Mouse (Mus musculus) ES-Bruce4 (cell line): Measurements from ENCODE around the gene Hnrnph3. TPM values are rescaled to one million over a fixed set of nuclear protein-coding genes. Genes with fewer than 3 reads are reported as not detected.

Experiments
- H3K27ac ChIP-seq: 2 replicates; pipeline ENCODE4 v1.5.1; 2012; ENCODE audit warnings: low read length, inconsistent platforms; ENCODE audit not compliant: insufficient read depth
- H3K27me3 ChIP-seq: 2 replicates; pipeline ENCODE4 v1.6.1; 2012; ENCODE audit warnings: mild to moderate bottlenecking, low read length, inconsistent platforms; ENCODE audit not compliant: control insufficient read depth, poor library complexity, insufficient read depth, severe bottlenecking
- H3K36me3 ChIP-seq: 2 replicates; pipeline ENCODE4 v1.6.1; 2012; ENCODE audit warnings: inconsistent platforms, mild to moderate bottlenecking, low read length, moderate library complexity; ENCODE audit not compliant: control insufficient read depth, poor library complexity, insufficient read depth, severe bottlenecking
- H3K4me1 ChIP-seq: one replicate; pipeline ENCODE4 v1.8.1; 2011; ENCODE audit warnings: low read length; ENCODE audit not compliant: control insufficient read depth, insufficient read depth
- H3K4me3 ChIP-seq: 2 replicates; pipeline ENCODE4 v1.5.1; 2011; ENCODE audit warnings: low read depth, mild to moderate bottlenecking, low read length
- H3K9ac ChIP-seq: 2 replicates; pipeline ENCODE4 v1.6.1; 2012; ENCODE audit warnings: low read depth, mild to moderate bottlenecking, inconsistent platforms; ENCODE audit not compliant: poor library complexity, severe bottlenecking
- H3K9me3 ChIP-seq: replicated peaks from 2 replicates; pipeline ENCODE4 v1.6.1; 2012; ENCODE audit warnings: mild to moderate bottlenecking, low read length, inconsistent platforms; ENCODE audit not compliant: control insufficient read depth, poor library complexity, insufficient read depth, severe bottlenecking
- CTCF ChIP-seq: IDR thresholded peaks from one replicate; pipeline ENCODE4 v1.8.1; 2011; ENCODE audit warnings: low read depth, low read length
- EP300 ChIP-seq: IDR thresholded peaks from 2 replicates; pipeline ENCODE4 v1.6.1; 2011; ENCODE audit warnings: low read depth, low read length; ENCODE audit not compliant: insufficient read depth
- POLR2A ChIP-seq: IDR thresholded peaks from one replicate; pipeline ENCODE4 v1.8.1; 2011; ENCODE audit warnings: low read length; ENCODE audit not compliant: insufficient read depth
- polyA plus RNA-seq: library from polyadenylated mRNA; stranded (reverse); fragments of >200 nt; gene quantifications from 2 replicates; pipeline ENCODE4 v1.2.4, GENCODE M21; 2011; ENCODE audit warnings: low read depth; ENCODE audit not compliant: missing spikeins, insufficient read depth, insufficient read length

The Hnrnph3 gene
- polyA plus RNA-seq, 1 experiment = 135 TPM

DNA sequence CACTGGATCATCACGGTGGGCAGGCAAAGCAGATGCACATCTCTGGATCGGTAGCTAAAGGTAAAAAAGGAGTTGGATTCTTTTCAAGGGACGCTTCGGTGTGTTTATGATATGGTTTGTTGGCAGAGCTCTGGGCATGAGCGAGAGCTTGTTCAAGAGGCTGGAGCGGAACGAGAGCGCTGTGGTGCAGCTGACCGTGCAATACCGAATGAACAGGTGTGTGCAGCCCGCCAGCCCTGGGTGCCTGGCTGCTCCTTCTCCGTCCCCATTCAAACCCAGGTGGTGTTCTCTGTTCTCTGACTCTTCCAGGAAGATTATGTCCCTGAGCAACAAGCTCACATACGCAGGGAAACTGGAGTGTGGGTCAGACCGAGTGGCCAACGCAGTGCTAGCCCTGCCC is 57.7 kb downstream of the Hnrnph3 start:
- Histone ChIP-seq H3K4me3 (no peak overlapping the region), H3K9ac (no peak overlapping the region), H3K27me3 (no peaks in the 10 kb centered on the region), H3K9me3 (peaks cover 9% of the 10 kb centered on the region; the same call in 1 of the 2 replicates), H3K27ac (no peak overlapping the region), H3K4me1 (no peaks in the 10 kb centered on the region), H3K36me3 (peaks cover 68% of the 10 kb centered on the region)
- TF ChIP-seq POLR2A (no peak), CTCF (no peak), EP300 (no peak)

DNA sequence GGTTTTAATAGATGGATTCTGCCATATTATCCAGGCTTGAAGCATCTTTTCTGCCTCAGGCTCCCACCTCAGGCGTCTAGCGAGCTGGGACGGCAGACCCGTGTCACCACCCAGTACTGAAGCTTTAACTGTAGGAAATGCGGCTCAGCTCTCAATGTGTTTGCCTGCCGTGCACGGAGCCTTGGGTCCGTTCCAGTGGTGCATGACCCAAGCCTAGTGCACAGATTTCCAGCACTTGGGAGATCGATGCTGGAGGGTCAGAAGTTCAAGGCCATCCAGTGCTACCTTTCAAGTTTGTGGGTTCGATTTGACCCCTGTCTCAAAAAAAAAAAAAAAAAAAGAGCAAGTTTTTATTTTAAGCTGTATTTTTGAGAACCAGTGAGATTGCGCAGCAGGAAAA is 58.2 kb downstream of the Hnrnph3 start:
- TF ChIP-seq EP300 = no peak
- no peak for TF ChIP-seq CTCF
- TF ChIP-seq POLR2A = no peak
- Histone ChIP-seq H3K27ac (no peak overlapping the region), H3K4me1 (no peaks in the 10 kb centered on the region), H3K4me3 (no peak overlapping the region), H3K9me3 (peaks cover 9% of the 10 kb centered on the region; the same call in 1 of the 2 replicates), H3K9ac (no peak overlapping the region), H3K27me3 (no peaks in the 10 kb centered on the region), H3K36me3 (peaks cover 70% of the 10 kb centered on the region)

Other genes with a start within 250 kb of the Hnrnph3 start
- 116 and 123 TPM in 2 replicates for gene Ccar1, start 231.9 kb downstream of the Hnrnph3 start, polyA plus RNA-seq
- 231 and 239 TPM in 2 replicates for gene Tet1, start 115.2 kb downstream of the Hnrnph3 start, polyA plus RNA-seq
- 11.3 and 11.6 TPM in 2 replicates for gene Slc25a16, start 103.6 kb downstream of the Hnrnph3 start, polyA plus RNA-seq
- gene Dna2, start 77.2 kb downstream of the Hnrnph3 start, polyA plus RNA-seq = 39.5 and 46.7 TPM in 2 replicates
- 30.7 and 32.0 TPM in 2 replicates for gene Rufy2, start 44.0 kb downstream of the Hnrnph3 start, polyA plus RNA-seq
- 0.79 and 1.3 TPM in 2 replicates for gene Pbld2, start 98 bp upstream of the Hnrnph3 start, polyA plus RNA-seq
- gene Pbld1, start 35.9 kb upstream of the Hnrnph3 start, polyA plus RNA-seq = not detected in 2 replicates
- gene Atoh7, start 75.4 kb upstream of the Hnrnph3 start, polyA plus RNA-seq = not detected in 2 replicates
- gene Mypn, start 179.7 kb upstream of the Hnrnph3 start, polyA plus RNA-seq = 0.66 and 0.81 TPM in 2 replicates
- gene Herc4, start 219.6 kb upstream of the Hnrnph3 start, polyA plus RNA-seq = 123 and 139 TPM in 2 replicates